Mouse (Mus musculus): ENCODE data around the gene Aig1. TPM values are rescaled to one million over a fixed set of nuclear protein-coding genes. Genes with fewer than 3 reads are reported as not detected.

Aig1 gene
- polyA plus RNA-seq, 1 experiment: 12.0 TPM

- Histone ChIP-seq H3K27me3 (ENCODE audit: control insufficient read depth, insufficient read depth, low read length, poor library complexity, severe bottlenecking) (no peaks in the 10 kb centered on the region), H3K36me3 (ENCODE audit: control insufficient read depth, insufficient read depth, low read length, poor library complexity, severe bottlenecking) (no peaks in the 10 kb centered on the region)
- TF ChIP-seq EP300 (IDR thresholded peaks at IDR 0.05; ENCODE audit: insufficient read depth, low read depth, low read length) (no peak), CTCF (IDR thresholded peaks at IDR 0.05; ENCODE audit: low read depth, low read length) (no peak)
Observed at GRCm38 (mm10) chr10:13726206-13726605, 142.6 kb downstream of the Aig1 start.

DNA sequence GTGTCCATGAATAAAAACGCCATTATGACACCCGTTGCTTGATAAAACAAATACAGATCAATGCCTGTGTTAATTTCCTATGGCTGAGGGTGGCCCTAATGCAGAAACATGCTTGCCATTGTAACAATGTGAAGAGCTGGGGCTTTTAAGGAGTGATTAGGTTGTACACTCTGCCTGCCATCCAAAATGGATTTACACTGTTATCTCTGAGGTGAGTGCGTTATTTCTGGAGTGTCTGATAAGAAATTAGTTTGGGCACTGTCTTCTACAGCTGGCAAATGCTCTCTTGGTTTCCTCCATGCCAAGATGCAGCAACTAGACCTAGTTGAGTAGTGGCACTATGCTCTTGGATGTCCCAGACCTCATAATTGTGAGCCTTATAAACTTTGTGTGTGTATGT, 143.5 kb downstream of the Aig1 start:
- no peaks in the 10 kb centered on the region for H3K4me1 ChIP-seq (ENCODE audit: control insufficient read depth, insufficient read depth, low read length)
- no peak overlapping the region for H3K4me3 ChIP-seq (ENCODE audit: low read depth, low read length)
- no peak overlapping the region for H3K9ac ChIP-seq (ENCODE audit: low read depth, poor library complexity, severe bottlenecking)
- no peaks in the 10 kb centered on the region for H3K9me3 ChIP-seq (replicated peaks; ENCODE audit: control insufficient read depth, insufficient read depth, low read length, poor library complexity, severe bottlenecking)
- TF ChIP-seq CTCF (IDR thresholded peaks at IDR 0.05; ENCODE audit: low read depth, low read length) (no peak), POLR2A (IDR thresholded peaks at IDR 0.05; ENCODE audit: insufficient read depth, low read length) (no peak), EP300 (IDR thresholded peaks at IDR 0.05; ENCODE audit: insufficient read depth, low read depth, low read length) (no peak)
- H3K36me3 ChIP-seq (ENCODE audit: control insufficient read depth, insufficient read depth, low read length, poor library complexity, severe bottlenecking): no peaks in the 10 kb centered on the region
- H3K27ac ChIP-seq (ENCODE audit: insufficient read depth, low read length): no peak overlapping the region
- H3K27me3 ChIP-seq (ENCODE audit: control insufficient read depth, insufficient read depth, low read length, poor library complexity, severe bottlenecking): no peaks in the 10 kb centered on the region; the same call in 1 of the 2 replicates

More at GRCm38 (mm10) chr10:13726206-13726605, 142.6 kb downstream of the Aig1 start:
- H3K27ac ChIP-seq (ENCODE audit: insufficient read depth, low read length): no peak overlapping the region
- no peaks in the 10 kb centered on the region for H3K4me1 ChIP-seq (ENCODE audit: control insufficient read depth, insufficient read depth, low read length)
- no peaks in the 10 kb centered on the region for H3K9me3 ChIP-seq (replicated peaks; ENCODE audit: control insufficient read depth, insufficient read depth, low read length, poor library complexity, severe bottlenecking)
- H3K4me3 ChIP-seq (ENCODE audit: low read depth, low read length): no peak overlapping the region
- no peak overlapping the region for H3K9ac ChIP-seq (ENCODE audit: low read depth, poor library complexity, severe bottlenecking)

DNA sequence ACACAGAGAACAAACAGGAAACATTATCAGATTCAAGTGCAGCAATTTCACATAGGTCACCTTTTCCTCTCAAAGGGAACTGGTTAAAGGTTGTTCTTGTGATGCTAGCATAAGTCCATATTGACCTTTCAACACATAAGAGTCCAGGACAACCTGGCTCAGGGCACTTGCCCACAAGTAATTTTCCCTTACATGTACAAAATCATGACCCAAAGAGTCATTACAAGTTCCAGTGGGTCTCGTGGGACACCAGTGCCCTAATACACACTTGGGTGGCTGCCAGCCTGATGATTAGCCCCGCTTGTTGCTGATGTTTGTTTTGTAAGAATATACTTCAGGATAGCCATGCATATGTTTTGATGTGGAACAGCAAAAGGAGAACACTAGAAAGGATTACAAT, 152.6 kb downstream of the Aig1 start:
- Histone ChIP-seq H3K27me3 (ENCODE audit: control insufficient read depth, insufficient read depth, low read length, poor library complexity, severe bottlenecking) (no peaks in the 10 kb centered on the region; the same call in 1 of the 2 replicates), H3K4me3 (ENCODE audit: low read depth, low read length) (no peak overlapping the region), H3K9ac (ENCODE audit: low read depth, poor library complexity, severe bottlenecking) (no peak overlapping the region), H3K4me1 (ENCODE audit: control insufficient read depth, insufficient read depth, low read length) (no peaks in the 10 kb centered on the region), H3K9me3 (replicated peaks; ENCODE audit: control insufficient read depth, insufficient read depth, low read length, poor library complexity, severe bottlenecking) (no peaks in the 10 kb centered on the region), H3K36me3 (ENCODE audit: control insufficient read depth, insufficient read depth, low read length, poor library complexity, severe bottlenecking) (no peaks in the 10 kb centered on the region), H3K27ac (ENCODE audit: insufficient read depth, low read length) (no peak overlapping the region)
- TF ChIP-seq CTCF (IDR thresholded peaks at IDR 0.05; ENCODE audit: low read depth, low read length) (no peak), EP300 (IDR thresholded peaks at IDR 0.05; ENCODE audit: insufficient read depth, low read depth, low read length) (no peak), POLR2A (IDR thresholded peaks at IDR 0.05; ENCODE audit: insufficient read depth, low read length) (no peak)

DNA sequence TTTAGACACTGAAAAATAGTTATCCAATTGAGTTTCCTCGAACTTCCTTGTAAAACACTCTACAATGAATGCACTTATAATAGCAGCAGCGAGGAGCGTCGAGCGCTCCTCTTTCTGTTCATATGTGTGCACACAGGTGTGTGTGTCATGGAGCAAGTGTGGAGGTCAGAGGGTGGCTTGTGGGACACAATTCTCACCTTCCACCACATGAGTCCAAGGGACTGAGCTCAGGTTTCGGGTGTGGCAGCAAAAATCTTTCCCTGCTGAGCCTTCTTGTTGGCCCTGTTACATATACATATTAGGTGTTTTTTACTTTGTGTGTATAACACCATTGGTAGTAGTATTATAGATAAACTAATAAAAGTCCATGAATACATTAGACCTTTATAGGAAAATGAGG, 153.2 kb downstream of the Aig1 start:
- Histone ChIP-seq H3K9ac (ENCODE audit: low read depth, poor library complexity, severe bottlenecking) (no peak overlapping the region), H3K27me3 (ENCODE audit: control insufficient read depth, insufficient read depth, low read length, poor library complexity, severe bottlenecking) (no peaks in the 10 kb centered on the region), H3K9me3 (replicated peaks; ENCODE audit: control insufficient read depth, insufficient read depth, low read length, poor library complexity, severe bottlenecking) (no peaks in the 10 kb centered on the region), H3K4me3 (ENCODE audit: low read depth, low read length) (no peak overlapping the region), H3K27ac (ENCODE audit: insufficient read depth, low read length) (no peak overlapping the region), H3K36me3 (ENCODE audit: control insufficient read depth, insufficient read depth, low read length, poor library complexity, severe bottlenecking) (no peaks in the 10 kb centered on the region), H3K4me1 (ENCODE audit: control insufficient read depth, insufficient read depth, low read length) (no peaks in the 10 kb centered on the region)
- TF ChIP-seq POLR2A (IDR thresholded peaks at IDR 0.05; ENCODE audit: insufficient read depth, low read length): no peak
- TF ChIP-seq CTCF (IDR thresholded peaks at IDR 0.05; ENCODE audit: low read depth, low read length): no peak
- TF ChIP-seq EP300 (IDR thresholded peaks at IDR 0.05; ENCODE audit: insufficient read depth, low read depth, low read length): no peak

GRCm38 (mm10) chr10:13714920-13715293, 153.9 kb downstream of the Aig1 start:
- H3K9me3 ChIP-seq (replicated peaks; ENCODE audit: control insufficient read depth, insufficient read depth, low read length, poor library complexity, severe bottlenecking): no peaks in the 10 kb centered on the region
- H3K4me3 ChIP-seq (ENCODE audit: low read depth, low read length): no peak overlapping the region
- TF ChIP-seq CTCF (IDR thresholded peaks at IDR 0.05; ENCODE audit: low read depth, low read length) (no peak), POLR2A (IDR thresholded peaks at IDR 0.05; ENCODE audit: insufficient read depth, low read length) (no peak), EP300 (IDR thresholded peaks at IDR 0.05; ENCODE audit: insufficient read depth, low read depth, low read length) (no peak)
- H3K4me1 ChIP-seq (ENCODE audit: control insufficient read depth, insufficient read depth, low read length): no peaks in the 10 kb centered on the region
- H3K27me3 ChIP-seq (ENCODE audit: control insufficient read depth, insufficient read depth, low read length, poor library complexity, severe bottlenecking): no peaks in the 10 kb centered on the region
- H3K9ac ChIP-seq (ENCODE audit: low read depth, poor library complexity, severe bottlenecking): no peak overlapping the region
- no peaks in the 10 kb centered on the region for H3K36me3 ChIP-seq (ENCODE audit: control insufficient read depth, insufficient read depth, low read length, poor library complexity, severe bottlenecking)
- H3K27ac ChIP-seq (ENCODE audit: insufficient read depth, low read length): no peak overlapping the region

DNA sequence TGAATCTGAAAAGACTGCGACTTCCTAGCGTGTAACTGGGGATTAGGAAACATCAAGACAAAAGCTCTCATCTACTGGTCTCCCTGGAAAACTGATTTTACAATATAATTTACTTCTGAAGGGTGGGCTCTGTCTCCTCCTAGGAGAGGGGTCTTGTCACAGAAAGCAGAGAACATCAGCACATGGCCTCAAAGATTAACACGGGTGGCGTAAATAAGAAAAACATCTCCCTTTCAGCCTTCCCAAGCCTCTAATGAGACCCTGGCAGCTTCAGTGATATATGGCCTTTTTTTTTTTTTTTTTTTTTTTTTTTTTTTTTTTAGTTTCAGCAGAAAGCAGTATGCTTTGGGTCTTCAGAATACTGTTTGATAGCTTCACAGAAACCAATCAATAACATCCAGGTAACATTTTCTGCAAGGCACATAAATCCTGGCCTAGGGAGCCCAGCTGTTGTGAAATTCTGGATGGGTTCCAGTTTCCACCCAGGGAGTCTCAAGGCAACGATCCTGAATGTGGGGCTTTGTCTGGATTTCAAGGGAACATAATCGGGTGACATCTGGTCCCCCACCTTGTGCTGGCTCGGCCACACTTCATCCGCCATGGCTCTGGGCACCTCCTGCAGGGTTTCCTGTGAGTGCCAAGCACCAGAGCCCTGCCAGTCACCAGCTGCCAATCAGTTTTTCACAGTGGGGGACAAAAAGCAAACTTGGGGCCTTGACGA, 154.4 kb downstream of the Aig1 start:
- Histone ChIP-seq H3K9ac (ENCODE audit: low read depth, poor library complexity, severe bottlenecking) (no peak overlapping the region), H3K27ac (ENCODE audit: insufficient read depth, low read length) (no peak overlapping the region), H3K4me3 (ENCODE audit: low read depth, low read length) (no peak overlapping the region)

More for the DNA sequence above, 154.4 kb downstream of the Aig1 start:
- Histone ChIP-seq H3K9me3 (replicated peaks; ENCODE audit: control insufficient read depth, insufficient read depth, low read length, poor library complexity, severe bottlenecking) (no peaks in the 10 kb centered on the region), H3K36me3 (ENCODE audit: control insufficient read depth, insufficient read depth, low read length, poor library complexity, severe bottlenecking) (no peaks in the 10 kb centered on the region), H3K4me1 (ENCODE audit: control insufficient read depth, insufficient read depth, low read length) (no peaks in the 10 kb centered on the region), H3K27me3 (ENCODE audit: control insufficient read depth, insufficient read depth, low read length, poor library complexity, severe bottlenecking) (no peaks in the 10 kb centered on the region)
- no peak for TF ChIP-seq EP300 (IDR thresholded peaks at IDR 0.05; ENCODE audit: insufficient read depth, low read depth, low read length)
- no peak for TF ChIP-seq POLR2A (IDR thresholded peaks at IDR 0.05; ENCODE audit: insufficient read depth, low read length)
- TF ChIP-seq CTCF (IDR thresholded peaks at IDR 0.05; ENCODE audit: low read depth, low read length): no peak
